Mouse (Mus musculus) myocyte (in vitro differentiated cells): ENCODE measurements around the gene Ube2j1.

Experiments
- CEBPB ChIP-seq: IDR thresholded peaks from 2 replicates; pipeline ENCODE4 v1.6.1; 2011; ENCODE audit warnings: mild to moderate bottlenecking, moderate library complexity; ENCODE audit not compliant: poor library complexity, insufficient read depth, severe bottlenecking
- MAX ChIP-seq: IDR thresholded peaks from one replicate; pipeline ENCODE4 v1.6.1; 2011; ENCODE audit warnings: low read depth, mild to moderate bottlenecking, control low read depth
- MYOD1 ChIP-seq, 3 experiments: IDR thresholded peaks; one replicate each; pipeline ENCODE4 v1.6.1; 2011; ENCODE audit warnings: control low read depth in 2 of 3, low read depth in 2 of 3, mild to moderate bottlenecking in 2 of 3, moderate library complexity in 1 of 3; ENCODE audit not compliant: insufficient read length in 2 of 3, control insufficient read depth in 1 of 3
- MYOG ChIP-seq, 3 experiments: IDR thresholded peaks; one replicate each; pipeline ENCODE4 v1.6.1; 2011; ENCODE audit warnings: control low read depth in 2 of 3, low read depth in 2 of 3, mild to moderate bottlenecking in 2 of 3; ENCODE audit not compliant: insufficient read length in 2 of 3, control insufficient read depth in 1 of 3, insufficient read depth in 1 of 3
- POLR2A ChIP-seq: IDR thresholded peaks from one replicate; pipeline ENCODE4 v1.6.1; 2011; ENCODE audit warnings: low read depth, mild to moderate bottlenecking, control low read depth, moderate library complexity; ENCODE audit not compliant: insufficient read length
- POLR2AphosphoS2 ChIP-seq: IDR thresholded peaks from one replicate; pipeline ENCODE4 v1.6.1; 2011; ENCODE audit warnings: low read depth, control low read depth; ENCODE audit not compliant: insufficient read length
- REST ChIP-seq: IDR thresholded peaks from one replicate; pipeline ENCODE4 v1.6.1; 2011; ENCODE audit warnings: mild to moderate bottlenecking, control low read depth, moderate library complexity; ENCODE audit not compliant: insufficient read depth, insufficient read length
- TCF12 ChIP-seq: IDR thresholded peaks from one replicate; pipeline ENCODE4 v1.6.1; 2011; ENCODE audit warnings: mild to moderate bottlenecking, control low read depth; ENCODE audit not compliant: poor library complexity, insufficient read depth, severe bottlenecking
- TCF3 ChIP-seq: IDR thresholded peaks from one replicate; pipeline ENCODE4 v1.6.1; 2011; ENCODE audit warnings: low read depth, control low read depth; ENCODE audit not compliant: insufficient read length
- USF1 ChIP-seq: IDR thresholded peaks from one replicate; pipeline ENCODE4 v1.6.1; 2011; ENCODE audit warnings: low read depth, mild to moderate bottlenecking, control low read depth, moderate library complexity

DNA sequence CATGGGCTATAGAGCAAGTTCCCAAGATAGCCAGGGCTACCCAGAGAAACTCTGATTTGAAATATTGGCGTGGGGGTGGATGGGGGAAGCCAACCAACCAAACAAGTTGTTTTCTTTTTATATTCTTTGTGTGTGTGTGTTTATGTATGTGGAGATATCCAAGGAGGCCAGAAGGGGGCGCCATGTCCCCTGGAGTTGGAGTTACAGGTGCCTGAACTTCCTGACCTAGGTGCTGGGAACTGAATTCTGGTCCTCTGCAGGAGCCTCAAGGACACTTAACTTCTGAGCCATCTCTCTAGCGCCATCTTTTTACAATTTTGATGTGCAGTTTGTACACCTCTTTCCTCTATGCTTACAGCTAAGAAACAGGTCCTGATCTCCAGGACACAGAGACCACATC lies 37.0 kb upstream of the Ube2j1 start:
- TF ChIP-seq TCF12 = no peak
- TF ChIP-seq POLR2A = no peak
- TF ChIP-seq USF1 = no peak
- no peak for TF ChIP-seq CEBPB
- no peak for TF ChIP-seq MAX
- TF ChIP-seq REST = no peak
- TF ChIP-seq TCF3 = no peak
- TF ChIP-seq MYOD1 (IDR thresholded peaks at IDR 0.05; ENCODE audit: control insufficient read depth in 1 of 3, insufficient read length in 2 of 3, low read depth in 2 of 3) = no peak
- TF ChIP-seq MYOG (IDR thresholded peaks at IDR 0.05; ENCODE audit: control insufficient read depth in 1 of 3, insufficient read depth in 1 of 3, insufficient read length in 2 of 3, low read depth in 2 of 3) = no peak
- no peak for TF ChIP-seq POLR2AphosphoS2
